Mouse (Mus musculus): ENCODE data around the gene Gng8.

Gng8 gene

DNA sequence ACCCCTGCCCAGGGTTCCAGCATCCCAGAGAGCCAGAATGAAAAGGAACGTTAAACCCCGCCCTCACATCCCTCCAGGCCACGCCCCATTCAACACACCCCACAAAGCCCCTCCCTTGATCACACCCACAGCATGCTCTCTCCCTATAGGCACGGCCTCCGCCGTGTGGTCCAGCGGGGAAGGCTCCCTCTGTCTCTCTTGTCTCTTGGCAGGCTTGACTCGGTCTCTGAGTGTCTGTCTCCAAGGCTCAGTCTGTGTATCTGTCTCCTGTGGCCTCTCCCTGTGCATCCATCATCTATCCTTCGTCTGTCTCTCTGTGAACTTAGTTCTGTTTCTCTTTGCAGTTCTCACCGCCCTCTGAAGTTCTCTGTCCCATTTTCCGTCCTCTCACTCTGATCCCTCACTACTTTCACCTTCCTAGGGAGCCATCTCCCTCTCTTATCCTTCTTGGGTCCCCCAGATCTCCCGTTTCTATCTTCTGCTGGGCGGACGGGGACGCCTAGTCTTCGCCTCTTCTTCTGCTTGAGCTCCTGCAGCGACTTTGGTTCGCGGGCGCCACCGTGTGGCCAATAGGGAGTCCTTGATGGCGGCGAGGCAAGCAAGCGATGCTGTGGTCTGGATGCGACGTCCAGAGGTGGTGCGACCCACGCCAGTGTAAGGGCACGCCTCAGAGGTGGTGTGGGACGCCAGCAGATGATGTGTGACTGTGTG is at the start of gene Gng8:
TSS of gene Gng8 (plus strand) at position 146 of the 711 bp plus-strand sequence.
- peak; percentile 90 for DNase-seq (ENCODE audit: low read depth, low spot score)

DNA sequence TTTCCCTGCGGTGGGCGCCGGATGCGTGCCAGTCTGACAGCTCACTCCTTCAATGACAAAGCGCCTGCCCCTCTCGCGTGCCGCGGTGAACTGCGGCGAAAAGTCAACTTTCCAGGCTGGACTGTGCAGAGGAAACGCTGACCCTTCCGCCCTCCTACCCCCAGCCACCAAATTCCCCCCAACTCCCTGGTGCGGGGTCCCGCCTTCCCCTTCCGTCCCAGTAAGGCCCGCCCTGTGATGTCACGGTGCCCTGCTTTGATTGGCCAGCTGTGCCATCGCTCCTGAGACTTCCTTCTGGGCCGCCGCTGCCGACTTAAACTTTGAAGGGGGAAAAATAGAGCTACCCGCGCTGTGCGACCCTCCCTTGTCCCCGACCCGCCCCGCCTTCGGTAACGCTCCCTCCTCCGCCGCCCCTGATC is 48.9 kb upstream of the Gng8 start, which contains the start of gene Prkd2:
TSS of gene Prkd2 (plus strand) at position 258 of the 419 bp plus-strand sequence.
- DNase-seq (ENCODE audit: low read depth, low spot score) = peak; percentile 91

DNA sequence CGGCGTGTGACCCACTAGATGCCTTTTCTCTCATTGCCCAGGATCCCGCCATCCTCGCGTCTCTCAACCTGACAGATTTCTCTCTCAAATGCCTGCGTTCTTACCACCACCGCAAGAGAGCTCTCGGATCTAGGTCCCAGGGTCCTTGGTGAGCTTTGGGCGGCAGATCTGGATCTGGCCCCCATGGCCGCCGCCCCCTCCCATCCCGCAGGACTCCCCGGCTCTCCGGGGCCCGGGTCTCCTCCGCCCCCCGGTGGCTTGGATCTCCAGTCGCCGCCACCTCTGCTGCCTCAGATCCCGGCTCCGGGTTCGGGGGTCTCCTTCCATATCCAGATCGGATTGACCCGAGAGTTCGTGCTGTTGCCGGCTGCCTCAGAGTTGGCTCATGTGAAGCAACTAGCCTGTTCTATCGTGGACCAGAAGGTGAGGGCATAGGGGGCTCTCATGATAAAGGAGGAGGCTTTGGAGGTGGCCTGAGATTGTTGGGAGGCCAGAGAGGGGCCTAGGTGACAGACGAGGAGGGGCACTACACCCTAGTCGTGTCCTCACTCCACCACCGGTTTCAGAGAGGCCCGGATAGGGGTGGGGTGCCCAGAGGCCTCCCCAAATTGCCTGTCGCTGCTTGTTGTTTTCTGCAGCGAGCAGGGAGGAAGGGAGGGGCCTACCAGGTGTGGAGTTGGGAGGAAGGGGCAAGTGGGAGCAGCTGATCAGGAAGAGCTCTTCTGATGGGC is 48.0 kb upstream of the Gng8 start:
- DNase-seq (ENCODE audit: low read depth, low spot score) = peak; percentile 75

DNA sequence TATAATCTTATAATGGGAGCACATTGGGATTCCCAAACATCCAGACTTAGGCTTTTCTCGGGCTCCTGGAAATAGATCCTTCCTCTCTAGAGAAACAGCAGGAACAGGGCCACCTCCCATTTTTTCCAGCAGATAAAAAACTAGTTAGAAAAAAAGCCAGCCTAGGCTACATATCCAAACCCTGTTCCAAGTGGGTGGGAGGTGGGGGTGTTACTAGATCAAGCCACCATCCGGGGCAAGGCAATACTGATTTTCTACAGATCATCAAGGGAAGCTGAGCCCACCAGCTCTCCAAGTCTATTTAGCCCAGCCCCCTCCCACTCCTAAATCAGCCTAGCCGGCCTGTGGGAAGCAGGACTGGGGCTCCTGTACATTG is 46.9 kb upstream of the Gng8 start:
- DNase-seq (ENCODE audit: low read depth, low spot score) = no peak

DNA sequence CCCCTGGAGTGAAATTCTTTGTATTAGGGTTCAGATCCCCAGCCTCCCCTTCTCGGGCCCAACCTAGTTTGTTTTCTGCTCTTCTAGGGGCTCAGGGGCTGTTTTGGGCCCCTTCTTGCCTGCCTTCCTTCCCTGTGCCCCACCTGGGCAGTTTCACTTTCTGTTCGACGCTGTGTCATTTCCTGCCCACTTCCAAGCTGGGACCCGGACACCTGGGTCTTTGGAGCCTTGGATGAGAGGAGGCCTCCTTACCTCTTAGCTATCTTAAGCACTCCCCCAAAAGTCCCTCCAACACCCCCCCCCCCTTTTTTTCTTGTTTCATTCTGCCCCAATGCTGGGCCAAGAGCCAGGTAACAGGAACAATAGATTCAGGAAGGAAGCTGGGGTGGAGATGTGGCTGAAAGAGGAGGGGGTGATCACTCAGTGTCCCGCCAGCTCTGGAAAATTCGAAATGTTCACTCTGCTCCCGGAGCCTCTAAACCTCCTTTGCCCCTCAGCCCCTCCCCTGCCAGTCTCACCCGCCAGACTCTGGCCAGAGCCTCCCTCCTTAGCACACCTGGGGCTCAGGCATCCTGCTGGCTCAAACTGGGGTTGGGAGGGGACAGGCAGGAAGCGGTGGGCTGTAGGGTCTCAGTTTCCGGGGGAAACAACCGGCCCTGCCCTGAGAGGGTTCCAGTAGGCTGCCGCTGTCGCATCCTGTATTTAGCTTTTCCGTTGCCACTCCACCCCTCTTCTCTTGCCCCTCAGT is 46.3 kb upstream of the Gng8 start:
- peak; percentile 70 for DNase-seq (ENCODE audit: low read depth, low spot score)

DNA sequence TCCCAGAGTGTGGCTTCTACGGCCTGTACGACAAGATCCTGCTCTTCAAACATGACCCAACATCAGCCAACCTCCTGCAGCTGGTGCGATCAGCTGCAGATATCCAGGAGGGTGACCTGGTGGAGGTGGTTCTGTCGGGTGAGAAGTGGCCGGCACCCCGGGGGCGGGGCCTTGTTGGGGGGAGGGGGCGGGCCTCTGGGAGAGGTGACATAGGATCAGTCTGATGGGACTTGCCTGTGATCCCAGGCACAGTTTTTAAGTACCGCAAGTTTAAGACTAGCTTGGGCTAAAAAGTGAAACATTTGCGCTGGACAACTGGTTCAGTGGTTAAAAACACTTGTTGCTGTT is 45.8 kb upstream of the Gng8 start:
- DNase-seq (ENCODE audit: low read depth, low spot score) = no peak

DNA sequence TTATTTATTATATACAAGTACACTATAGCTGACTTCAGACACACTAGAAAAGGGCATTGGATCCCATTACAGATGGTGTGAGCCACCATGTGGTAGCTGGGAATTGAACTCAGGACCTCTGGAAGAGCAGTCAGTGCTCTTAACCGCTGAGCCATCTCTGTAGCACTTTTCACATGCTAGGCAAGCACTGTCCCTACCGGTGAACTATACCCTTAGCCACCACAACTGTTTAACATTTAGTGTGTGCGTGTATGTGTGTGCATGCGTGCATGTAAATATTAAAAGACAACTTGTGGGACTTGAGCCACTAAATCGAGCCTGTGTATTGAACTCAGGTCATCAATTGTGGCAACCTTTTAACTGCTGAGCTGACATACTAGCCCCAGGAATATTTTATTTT is 44.8 kb upstream of the Gng8 start:
- no peak for DNase-seq (ENCODE audit: low read depth, low spot score)

DNA sequence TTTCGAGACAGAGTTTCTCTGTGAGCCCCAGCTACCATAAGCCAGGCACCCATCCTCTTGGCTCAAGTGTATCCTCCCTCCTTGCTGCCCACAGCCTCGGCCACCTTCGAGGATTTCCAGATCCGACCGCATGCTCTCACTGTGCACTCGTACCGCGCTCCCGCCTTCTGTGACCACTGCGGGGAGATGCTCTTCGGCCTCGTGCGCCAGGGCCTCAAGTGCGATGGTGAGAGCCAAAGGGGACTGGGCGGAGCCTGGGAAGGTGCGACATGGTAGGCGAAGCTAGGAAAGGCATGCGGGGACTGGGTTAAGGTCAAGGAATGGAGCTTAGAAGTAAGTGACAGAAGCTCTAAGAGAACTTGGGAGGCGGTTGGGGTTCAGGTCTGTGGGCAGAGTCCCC is 44.1 kb upstream of the Gng8 start:
- no peak for DNase-seq (ENCODE audit: low read depth, low spot score)

DNA sequence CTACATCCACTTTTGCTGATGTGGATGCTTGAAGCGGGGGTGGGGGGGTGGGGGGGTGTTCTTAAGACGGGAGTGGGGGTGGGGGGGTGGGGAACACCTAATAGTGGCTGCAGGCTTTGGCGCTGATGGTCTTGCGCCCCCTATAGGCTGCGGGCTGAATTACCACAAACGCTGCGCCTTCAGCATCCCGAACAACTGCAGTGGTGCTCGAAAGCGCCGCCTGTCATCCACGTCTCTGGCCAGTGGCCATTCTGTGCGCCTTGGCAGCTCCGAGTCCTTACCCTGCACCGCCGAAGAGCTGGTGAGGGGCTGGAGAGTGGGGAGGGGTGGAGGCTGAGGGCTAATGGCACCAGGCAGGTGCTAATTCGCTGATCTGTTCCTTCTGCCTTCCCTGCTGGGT is 43.0 kb upstream of the Gng8 start:
- DNase-seq (ENCODE audit: low read depth, low spot score) = peak; percentile 52

DNA sequence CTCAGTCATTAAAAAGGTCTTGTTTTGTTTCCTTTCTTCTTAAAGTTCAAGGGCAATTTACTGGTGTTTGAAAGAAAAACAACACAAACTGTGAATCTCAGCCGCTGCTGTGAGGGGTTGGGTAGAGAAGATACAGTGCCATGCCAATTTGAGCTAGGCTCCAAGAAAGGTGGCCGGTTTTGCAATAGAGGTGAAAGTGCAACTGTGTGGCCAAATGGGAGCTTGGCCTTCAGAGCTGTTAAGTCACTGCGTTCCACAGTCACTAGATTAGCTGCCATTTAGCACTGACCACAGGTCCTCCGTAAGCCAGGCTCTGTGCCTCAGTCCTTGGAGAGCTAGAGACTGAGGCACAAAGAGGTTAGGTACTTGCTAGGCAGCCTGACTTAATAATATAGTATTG is 40.0 kb upstream of the Gng8 start:
- DNase-seq (ENCODE audit: low read depth, low spot score) = no peak

DNA sequence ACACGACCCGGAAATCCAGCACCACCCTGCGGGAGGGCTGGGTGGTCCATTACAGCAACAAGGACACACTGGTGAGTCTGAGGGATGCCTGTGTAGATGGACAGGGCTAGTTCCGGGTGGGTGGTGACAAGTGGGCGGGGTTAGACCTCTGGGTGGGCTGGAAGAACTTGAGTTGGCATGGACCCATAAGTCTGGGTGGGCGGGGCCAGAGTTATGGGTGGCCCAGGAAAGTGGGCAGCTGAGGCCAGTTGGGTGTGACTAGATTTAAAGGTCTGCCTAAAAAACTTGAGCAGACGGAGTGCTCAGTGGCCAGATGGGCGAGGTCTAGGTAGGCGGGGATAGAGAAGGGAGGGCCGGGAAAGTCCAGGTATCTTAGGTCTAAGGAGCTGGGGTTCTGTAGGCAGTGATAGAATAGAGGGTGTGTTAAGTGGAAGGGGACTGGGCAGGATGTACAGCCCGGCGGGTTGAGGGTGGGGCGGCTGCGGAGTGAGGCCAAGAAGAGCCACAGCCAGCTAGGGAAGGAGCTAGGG is 38.2 kb upstream of the Gng8 start:
- no peak for DNase-seq (ENCODE audit: low read depth, low spot score)

DNA sequence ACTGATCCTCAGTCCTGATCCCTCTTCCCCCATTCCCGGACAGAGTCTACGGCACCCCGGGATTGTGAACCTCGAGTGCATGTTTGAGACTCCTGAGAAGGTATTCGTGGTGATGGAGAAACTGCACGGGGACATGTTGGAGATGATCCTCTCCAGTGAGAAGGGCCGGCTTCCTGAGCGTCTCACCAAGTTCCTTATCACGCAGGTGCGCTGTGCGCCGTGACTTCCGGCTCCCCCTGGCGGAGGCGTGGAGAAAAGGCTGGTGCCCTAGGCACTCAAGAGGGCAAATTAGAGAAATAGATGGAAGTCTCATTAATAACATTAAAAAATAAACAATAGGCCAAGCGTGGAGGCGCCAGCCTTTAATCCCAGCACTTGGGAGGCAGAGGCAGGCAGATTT is 33.2 kb upstream of the Gng8 start:
- DNase-seq (ENCODE audit: low read depth, low spot score) = peak; percentile 63

DNA sequence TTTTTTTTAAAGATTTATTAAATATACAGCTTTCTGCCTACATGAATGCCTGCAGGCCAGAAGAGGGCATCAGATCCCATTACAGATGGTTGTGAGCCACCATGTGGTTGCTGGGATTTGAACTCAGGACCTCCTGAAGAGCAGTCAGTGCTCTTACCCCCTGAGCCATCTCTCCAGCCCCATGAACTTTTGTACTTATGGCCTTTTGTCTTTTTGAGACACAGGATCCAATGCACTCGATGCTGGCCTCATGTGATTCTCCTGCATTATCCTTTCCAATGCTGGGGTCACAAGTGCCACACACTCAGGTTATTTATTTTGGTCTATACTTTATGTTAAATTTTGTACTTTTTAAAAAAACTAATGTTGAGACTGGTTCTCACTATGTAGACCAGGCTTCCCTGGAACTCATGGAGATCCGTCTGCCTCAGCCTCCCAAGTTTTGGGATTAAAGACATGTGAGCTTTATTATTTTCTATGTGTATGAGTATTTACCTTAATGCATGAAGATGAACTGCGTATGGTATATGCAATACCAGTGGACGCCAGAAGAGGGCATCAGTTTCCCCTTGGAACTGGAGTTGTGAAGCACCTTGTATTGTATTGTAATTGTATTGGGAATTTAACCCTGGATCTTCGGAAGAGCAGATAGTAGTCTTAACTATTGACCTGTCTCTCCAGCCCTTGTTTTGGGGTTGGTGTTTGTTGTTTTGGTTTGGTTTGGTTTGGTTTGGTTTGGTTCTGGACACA is 31.5 kb upstream of the Gng8 start:
- DNase-seq (ENCODE audit: low read depth, low spot score) = peak; percentile 58

DNA sequence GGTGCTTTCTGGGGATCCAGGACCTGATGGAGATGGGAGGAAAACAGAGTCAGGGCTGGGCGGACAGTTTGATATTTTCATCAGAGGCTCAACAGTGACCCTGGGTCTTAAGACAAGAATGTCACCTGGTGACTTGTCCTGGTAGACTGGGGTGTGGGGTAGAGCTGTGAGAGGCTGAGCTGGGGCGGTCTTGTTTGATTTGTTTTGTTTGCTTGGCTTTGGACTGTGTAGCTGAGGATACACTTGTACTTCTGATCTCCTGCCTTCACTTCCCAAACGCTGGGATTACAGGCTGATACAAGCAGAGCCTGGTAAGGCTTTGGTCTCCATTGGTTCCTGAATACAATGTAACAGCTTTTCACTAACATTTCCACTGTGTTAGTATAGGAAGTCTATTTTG is 24.1 kb upstream of the Gng8 start:
- DNase-seq (ENCODE audit: low read depth, low spot score) = no peak

DNA sequence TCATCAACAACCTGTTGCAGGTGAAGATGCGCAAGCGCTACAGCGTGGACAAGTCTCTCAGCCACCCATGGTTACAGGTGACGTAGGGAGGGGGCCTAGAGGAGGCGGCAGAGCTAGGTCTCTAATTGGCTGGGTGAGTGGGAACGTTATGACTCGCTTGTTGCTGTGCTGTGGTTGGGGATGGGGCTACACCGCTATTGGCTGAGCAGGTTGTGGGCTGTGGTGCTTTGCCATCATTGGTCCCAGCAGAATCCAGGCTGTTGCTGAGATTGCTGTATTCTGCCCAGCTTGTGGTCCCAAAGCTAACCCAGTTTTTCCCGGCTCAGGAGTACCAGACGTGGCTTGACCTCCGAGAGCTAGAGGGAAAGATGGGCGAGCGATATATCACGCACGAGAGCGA is 22.1 kb upstream of the Gng8 start:
- no peak for DNase-seq (ENCODE audit: low read depth, low spot score)

DNA sequence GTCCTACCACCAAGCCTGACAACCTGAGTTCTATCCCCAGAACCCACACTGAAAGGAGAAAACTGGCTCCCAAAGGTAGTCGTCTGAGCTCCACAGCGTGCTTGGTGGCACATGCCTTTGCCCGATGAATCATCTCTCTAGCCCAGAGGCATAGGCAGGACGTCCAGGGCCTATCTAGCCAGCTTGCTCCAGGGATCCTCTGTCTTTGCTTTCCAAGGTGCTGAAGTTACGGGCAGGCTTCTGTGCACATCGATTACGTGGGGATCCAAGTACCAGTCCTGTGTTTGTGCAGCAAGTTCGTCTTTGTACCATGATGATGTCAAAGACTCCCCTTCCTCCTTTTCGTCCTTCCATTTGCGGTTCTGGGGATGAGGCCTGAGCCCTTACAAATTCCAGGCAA is 20.0 kb upstream of the Gng8 start:
- no peak for DNase-seq (ENCODE audit: low read depth, low spot score)

DNA sequence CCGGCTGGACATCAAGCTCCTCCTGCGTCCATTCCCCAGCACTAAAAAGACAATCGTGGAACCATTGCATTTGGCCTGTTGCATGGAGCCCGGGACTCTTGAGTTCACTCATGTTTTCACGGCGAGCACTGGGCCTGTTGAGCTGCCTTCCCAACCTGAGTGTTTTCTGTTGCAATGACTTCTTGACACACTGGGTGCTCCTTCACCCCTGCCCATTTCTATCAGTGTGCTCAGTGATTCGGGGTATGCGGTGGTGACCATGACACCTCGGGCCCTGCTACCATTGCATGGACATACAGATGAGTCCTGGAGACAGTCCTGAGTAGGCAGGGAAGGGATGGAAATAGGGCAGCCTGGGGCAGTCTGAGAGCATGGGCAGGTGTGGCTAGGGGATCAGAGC is 19.1 kb upstream of the Gng8 start:
- DNase-seq (ENCODE audit: low read depth, low spot score) = no peak

DNA sequence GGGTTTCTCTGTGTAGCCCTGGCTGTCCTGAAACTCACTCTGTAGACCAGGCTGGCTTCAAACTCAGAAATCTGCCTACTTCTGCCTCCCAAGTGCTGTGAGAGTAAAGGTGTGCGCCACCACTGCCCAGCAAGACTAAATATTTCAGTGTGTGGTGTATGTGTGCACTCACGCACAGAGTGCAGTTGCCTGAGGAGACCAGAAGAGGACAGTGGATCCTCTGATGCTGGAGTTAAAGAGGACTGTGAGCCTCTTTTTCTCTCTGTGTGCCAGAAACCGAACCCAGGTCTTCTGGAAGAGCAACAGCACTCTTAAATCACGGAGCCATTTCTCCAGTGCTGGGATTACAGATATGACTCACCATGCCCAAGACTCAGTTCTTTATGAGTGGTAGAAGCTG is 18.2 kb upstream of the Gng8 start:
- DNase-seq (ENCODE audit: low read depth, low spot score) = no peak

DNA sequence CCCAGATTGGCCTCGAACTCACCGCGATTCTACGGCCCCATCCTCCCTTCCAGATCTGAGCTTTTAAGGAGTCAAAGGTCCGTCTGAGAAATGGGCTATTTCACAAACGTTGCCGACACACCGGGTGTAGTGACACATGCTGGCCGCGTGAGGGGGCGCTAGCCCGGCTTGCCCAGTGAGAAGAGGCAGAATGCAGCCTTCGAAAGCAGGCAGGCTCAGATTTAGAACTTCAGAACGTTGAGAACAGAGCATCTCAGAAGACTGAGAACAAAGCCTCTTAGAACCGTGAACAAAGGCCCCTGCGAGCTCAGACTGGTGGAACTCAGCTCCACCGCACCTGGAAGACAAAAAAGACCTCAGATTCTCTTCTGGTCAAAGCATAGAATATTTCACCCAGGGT is 17.4 kb upstream of the Gng8 start:
- DNase-seq (ENCODE audit: low read depth, low spot score) = peak; percentile 86

DNA sequence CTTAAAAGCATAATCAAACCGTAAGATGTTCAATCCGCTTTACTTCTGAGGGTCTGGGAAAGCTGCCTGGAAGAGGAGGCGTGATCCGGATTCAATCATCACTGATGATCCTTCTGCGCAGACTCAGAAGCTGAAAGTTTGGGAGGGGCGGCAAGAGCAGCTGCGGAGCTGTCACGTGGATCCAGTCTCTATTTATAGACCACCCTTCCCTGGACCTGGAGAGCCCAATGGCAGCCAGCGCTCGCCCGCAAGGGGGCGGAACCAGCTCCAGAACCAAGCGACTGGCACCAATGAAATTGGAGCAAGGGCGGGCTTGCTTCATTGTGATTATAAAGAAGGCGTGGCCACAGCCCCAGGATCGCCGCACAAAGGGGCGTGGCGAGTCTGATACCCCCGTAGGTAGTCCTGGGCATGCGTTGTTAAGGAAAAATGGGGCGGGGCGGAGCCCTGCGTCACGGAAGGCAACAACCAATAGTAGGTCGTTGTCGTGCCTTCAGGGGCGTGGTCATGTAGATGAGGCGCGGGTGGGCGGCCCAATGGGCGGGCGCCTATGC is 16.8 kb upstream of the Gng8 start:
- DNase-seq (ENCODE audit: low read depth, low spot score) = peak; percentile 100

DNA sequence AGATGAGACGGTGACA is 16.5 kb upstream of the Gng8 start, which contains the start of gene Dact3:
TSS of gene Dact3 (plus strand) at position 8 of the 16 bp plus-strand sequence.
- DNase-seq (ENCODE audit: low read depth, low spot score) = no peak

DNA sequence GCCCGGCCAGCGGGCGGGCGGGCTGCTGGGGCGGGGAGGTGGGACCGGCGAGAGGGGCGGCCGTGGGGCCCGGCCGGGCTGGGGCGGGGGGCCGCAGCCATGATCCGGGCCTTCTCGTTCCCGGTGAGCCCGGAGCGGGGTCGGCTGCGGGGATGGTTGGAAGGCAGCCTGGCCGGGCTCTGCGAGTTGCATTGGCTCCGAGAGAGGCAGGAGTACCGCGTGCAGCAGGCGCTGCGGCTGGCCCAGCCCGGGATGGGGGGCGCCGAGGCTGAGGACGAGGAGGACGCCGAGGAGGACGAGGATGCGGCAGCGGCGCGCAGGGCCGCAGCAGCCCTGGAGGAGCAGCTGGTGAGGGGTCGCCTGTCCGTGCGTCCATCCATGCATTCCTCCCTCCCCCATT is 16.3 kb upstream of the Gng8 start:
- DNase-seq (ENCODE audit: low read depth, low spot score) = no peak

Measured in A20 (cell line).